Mouse (Mus musculus): ENCODE measurements at regions not wholly inside any gene's neighbourhood (a gene's known extent, or its start where the extent isn't known, plus 50 kb on each side); places are given as distances from the start of the nearest gene placed in this dataset.

DNA sequence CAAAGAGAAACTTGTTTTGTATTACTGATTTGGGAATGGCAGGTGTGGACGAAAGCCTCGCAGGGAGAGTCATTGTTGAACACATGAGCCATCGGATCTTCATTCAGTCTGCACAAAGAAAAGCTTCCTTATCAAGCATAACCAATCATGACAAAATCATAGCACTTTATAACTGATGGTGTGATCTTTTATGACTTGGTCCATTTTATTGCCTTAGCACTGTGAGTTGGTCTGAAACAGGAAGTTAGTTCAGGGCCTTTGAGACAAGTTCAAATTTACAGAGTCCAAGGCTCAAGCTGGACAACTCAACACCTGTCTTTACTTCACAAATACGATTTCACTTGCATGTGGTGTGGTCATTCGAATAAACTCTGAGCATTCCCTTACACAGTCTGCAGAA lies 68.8 kb upstream of the Pax8 start:
- WGBS: 80% methylated on average over 5 of the region's 5 CpGs
- H3K9me3 ChIP-seq: no peaks in the 10 kb centered on the region
- ATAC-seq (ENCODE audit: low FRiP score, low read depth): no peak
- no peaks in the 10 kb centered on the region for H3K36me3 ChIP-seq
- no peaks in the 10 kb centered on the region; the same call in 1 of the 2 replicates for H3K4me1 ChIP-seq (replicated peaks)
- H3K4me2 ChIP-seq: no peak overlapping the region
- no peak overlapping the region for H3K9ac ChIP-seq
- no peak overlapping the region for H3K27ac ChIP-seq (replicated peaks)
- H3K4me3 ChIP-seq: no peak overlapping the region
- H3K27me3 ChIP-seq: no peaks in the 10 kb centered on the region

- Histone ChIP-seq H3K9me3 (no peaks in the 10 kb centered on the region), H3K27me3 (no peaks in the 10 kb centered on the region), H3K4me1 (replicated peaks) (peaks cover 10% of the 10 kb centered on the region; the same call in 1 of the 2 replicates), H3K4me3 (no peak overlapping the region), H3K4me2 (peak overlapping the region; percentile 19), H3K9ac (no peak overlapping the region), H3K36me3 (no peaks in the 10 kb centered on the region), H3K27ac (replicated peaks) (peak overlapping the region; percentile 37)
- WGBS: 27% methylated on average over 7 of the region's 7 CpGs
- peak; percentile 91 for ATAC-seq (ENCODE audit: low FRiP score, low read depth)
Measured at GRCm38 (mm10) chr2:24538890-24539573, 63.6 kb upstream of the Pax8 start.

- peaks cover 10% of the 10 kb centered on the region; the same call in 1 of the 2 replicates for H3K4me1 ChIP-seq (replicated peaks)
- no peaks in the 10 kb centered on the region for H3K36me3 ChIP-seq
- no peaks in the 10 kb centered on the region for H3K27me3 ChIP-seq
- H3K4me3 ChIP-seq: no peak overlapping the region
- no peak for ATAC-seq (ENCODE audit: low FRiP score, low read depth)
- no peaks in the 10 kb centered on the region for H3K9me3 ChIP-seq
- H3K27ac ChIP-seq (replicated peaks): no peak overlapping the region
- H3K4me2 ChIP-seq: no peak overlapping the region
- no peak overlapping the region for H3K9ac ChIP-seq
Measured at GRCm38 (mm10) chr2:24537324-24537723, 61.9 kb upstream of the Pax8 start.
